ENCODE assay signal across 8 mouse cellular contexts in genomic region chr3:89843148-89843547, GRCm38 (mm10). TPM values are rescaled to one million over a fixed set of nuclear protein-coding genes. Genes with fewer than 3 reads are reported as not detected.
A peak's percentile ranks its signal among the peaks of the same experiment; 100 is the strongest.
DNase-seq lines count a peak whose midpoint lies in the region; ATAC-seq and TF ChIP-seq lines count a peak whose summit lies in the region.

No protein-coding gene starts in this region.

- WGBS in heart, adult 2 months, result 38% methylated on average over 9 of the region's 9 CpGs
- 72% methylated on average over 9 of the region's 9 CpGs for WGBS in hindbrain, embryonic 10.5 days

- peak; percentile 51 for TF ChIP-seq CTCF in heart, adult 2 months (IDR thresholded peaks at IDR 0.05)

- 0 out of 2 replicates have a peak, but pooled peaks have one; percentile 32 for TF ChIP-seq POLR2A in heart, adult 2 months (IDR thresholded peaks at IDR 0.05; ENCODE audit: insufficient read depth, low read depth, low read length)

- TF ChIP-seq EP300 in heart, adult 2 months (IDR thresholded peaks at IDR 0.05; ENCODE audit: insufficient read depth, low read depth, low read length), result peak; percentile 89; the same call in 1 of the 2 replicates

- ATAC-seq in monocyte, adult 5-6 weeks (replicated peaks; ENCODE audit: insufficient number of reproducible peaks, low FRiP score, low TSS enrichment, poor library complexity, severe bottlenecking), result peak; percentile 94
- ATAC-seq in erythroid progenitor cell, adult 5-6 weeks (replicated peaks; ENCODE audit: low FRiP score, poor library complexity, severe bottlenecking), result no peak

- DNase-seq in testis, postnatal 14 days (ENCODE audit: low spot score), result peak; percentile 68
- no peak for DNase-seq in testis, postnatal 10 days (ENCODE audit: low spot score)
- DNase-seq in heart, adult 2 months, result peak; percentile 65 to 82
- DNase-seq in kidney, postnatal 10 days, result peak; percentile 65
- DNase-seq in hindbrain, embryonic 10.5 days (ENCODE audit: low spot score), result no peak
- DNase-seq in ovary, adult 18-20 months (ENCODE audit: low spot score), result no peak

- H3K9me3 ChIP-seq in hindbrain, embryonic 10.5 days, result no peaks in the 10 kb centered on the region

- no peak overlapping the region for H3K4me3 ChIP-seq in heart, adult 2 months
- no peak overlapping the region for H3K4me3 ChIP-seq in hindbrain, embryonic 10.5 days

- no peak overlapping the region for H3K9ac ChIP-seq in heart, adult 2 months (ENCODE audit: low read depth, low read length)

- H3K79me2 ChIP-seq in heart, adult 2 months (replicated peaks; ENCODE audit: control insufficient read depth, insufficient read depth, low read length), result no peaks in the 10 kb centered on the region

- H3K36me3 ChIP-seq in heart, adult 2 months (ENCODE audit: control insufficient read depth, insufficient read depth, low read length), result peaks cover 7% of the 10 kb centered on the region
- H3K36me3 ChIP-seq in hindbrain, embryonic 10.5 days, result no peaks in the 10 kb centered on the region

- no peaks in the 10 kb centered on the region for H3K27me3 ChIP-seq in heart, adult 2 months (ENCODE audit: control insufficient read depth, insufficient read depth, low read length)
- H3K27me3 ChIP-seq in hindbrain, embryonic 10.5 days (ENCODE audit: insufficient read depth, poor library complexity, severe bottlenecking), result no peaks in the 10 kb centered on the region

- H3K27ac ChIP-seq in heart, adult 2 months, result peak overlapping the region; percentile 69
- H3K27ac ChIP-seq in hindbrain, embryonic 10.5 days, result no peak overlapping the region

- intact Hi-C loops in heart, adult 2 months (cut with DNase I), result loop anchor here (1.0 kb wide), 1 partner anchor 10 kb away; no protein-coding TSS in a partner anchor

- peaks cover 13% of the 10 kb centered on the region for H3K4me1 ChIP-seq in heart, adult 2 months (ENCODE audit: control insufficient read depth, insufficient read depth, low read length)
- peaks cover 3% of the 10 kb centered on the region; the same call in 1 of the 2 replicates for H3K4me1 ChIP-seq in hindbrain, embryonic 10.5 days (replicated peaks)

RNA-seq across cellular contexts. Expression of gene She, which starts 12.0 kb away (rescaled TPM):
- total RNA-seq in heart, adult 2 months (2021), result 10 to 100 TPM; 12.3 to 13.3 TPM
- 3.4 and 7.7 TPM in 2 replicates for polyA plus RNA-seq in heart, adult 2 months (2012; rRNA removed)
- total RNA-seq in monocyte, adult 5-6 weeks (2017), result not detected in 3 replicates
- total RNA-seq in erythroid progenitor cell, adult 5-6 weeks (2015; ENCODE audit: low replicate concordance), result not detected in 2 replicates
- total RNA-seq in erythroid progenitor cell, adult 5-6 weeks (2017; ENCODE audit: low replicate concordance), result 0.13 TPM in 1 of 2 replicates, not detected in the other
- polyA plus RNA-seq in hindbrain, embryonic 10.5 days (2016; fragmentation: Nextera tagmentation; extraction: Ambion mirVana), result 2.3 and 2.8 TPM in 2 replicates

Comparison
In these comparisons a context has a peak if more than half of its experiments do, and no peak if none do; other contexts are left out.
1. DNase-seq: peak in testis, postnatal 14 days (single experiment), heart, adult 2 months (2 of 2) and kidney, postnatal 10 days (single experiment); none in testis, postnatal 10 days (single experiment), hindbrain, embryonic 10.5 days (single experiment) and ovary, adult 18-20 months (single experiment).
2. RNA of gene She, which starts 12.0 kb away (total RNA-seq): 12.3 to 13.3 TPM in heart, adult 2 months; not detected in monocyte, adult 5-6 weeks and 0.13 TPM in erythroid progenitor cell, adult 5-6 weeks; every median in the first group is over 10 times any median in the second.